Mouse (Mus musculus) megakaryocyte, embryonic 14.5 days (primary cell): Measurements from ENCODE around the gene P2rx4.

Experiments
- FLI1 ChIP-seq: IDR thresholded peaks from 2 replicates; pipeline ENCODE4 v1.6.1; 2012; ENCODE audit warnings: low read length, inconsistent platforms, mixed read lengths
- GATA1 ChIP-seq: IDR thresholded peaks from 3 replicates; pipeline ENCODE4 v1.6.1; 2012; ENCODE audit warnings: mixed read lengths, low read length, inconsistent platforms, borderline replicate concordance

GRCm38 (mm10) chr5:122770304-122770703, 63.0 kb downstream of the P2rx4 start:
- TF ChIP-seq GATA1 (no peak), FLI1 (no peak)
